Mouse (Mus musculus) limb, embryonic 15.5 days (tissue): Measurements from ENCODE around the gene Ttc9. TPM values are rescaled to one million over a fixed set of nuclear protein-coding genes. Genes with fewer than 3 reads are reported as not detected.

ENCODE experiments used
- ATAC-seq: fragments of 200-750 bp; cut with Nextera tagmentation; 2 replicates; pipeline ENCODE4 v1.8.0; 2017; ENCODE audit warnings: low read depth, moderate TSS enrichment; ENCODE audit not compliant: insufficient number of reproducible peaks, low FRiP score, low TSS enrichment
- H3K27ac ChIP-seq: fragments of 300-500 bp; sonication (generic); 2 replicates; pipeline ENCODE4 v1.5.1; 2015; ENCODE audit warnings: moderate library complexity, mild to moderate bottlenecking, inconsistent platforms
- H3K27me3 ChIP-seq: fragments of 300-500 bp; sonication (generic); 2 replicates; pipeline ENCODE4 v1.6.1; 2015; ENCODE audit warnings: inconsistent platforms
- H3K36me3 ChIP-seq: fragments of 300-500 bp; sonication (generic); 2 replicates; pipeline ENCODE4 v1.6.1; 2015; ENCODE audit warnings: inconsistent platforms
- H3K4me1 ChIP-seq: fragments of 300-500 bp; sonication (generic); 2 replicates; pipeline ENCODE4 v1.6.1; 2015; ENCODE audit warnings: inconsistent platforms
- H3K4me2 ChIP-seq: fragments of 300-500 bp; sonication (generic); 2 replicates; pipeline ENCODE4 v1.6.1; 2015; ENCODE audit warnings: mild to moderate bottlenecking, inconsistent platforms
- H3K4me3 ChIP-seq: fragments of 300-500 bp; sonication (generic); 2 replicates; pipeline ENCODE4 v1.5.1; 2015; ENCODE audit warnings: mild to moderate bottlenecking, inconsistent platforms
- H3K9ac ChIP-seq: fragments of 300-500 bp; sonication (generic); 2 replicates; pipeline ENCODE4 v1.6.1; 2015; ENCODE audit warnings: inconsistent platforms
- H3K9me3 ChIP-seq: fragments of 300-500 bp; sonication (generic); 2 replicates; pipeline ENCODE4 v1.6.1; 2016; ENCODE audit warnings: inconsistent platforms
- WGBS: fragments of 180-500 bp; shearing (Covaris S2); methylation state at CpG from one replicate; pipeline ENCODE4 v1.1.7; 2015; 5-methylcytosine and 5-hydroxymethylcytosine counted together
- polyA plus RNA-seq: library from polyadenylated mRNA; unstranded; fragments of >200 nt; fragmentation: Nextera tagmentation; extraction: Ambion mirVana; gene quantifications from 2 replicates; pipeline ENCODE4 v1.2.1, GENCODE M21; 2015

The Ttc9 gene
- 2.4 and 3.5 TPM in 2 replicates for polyA plus RNA-seq

DNA sequence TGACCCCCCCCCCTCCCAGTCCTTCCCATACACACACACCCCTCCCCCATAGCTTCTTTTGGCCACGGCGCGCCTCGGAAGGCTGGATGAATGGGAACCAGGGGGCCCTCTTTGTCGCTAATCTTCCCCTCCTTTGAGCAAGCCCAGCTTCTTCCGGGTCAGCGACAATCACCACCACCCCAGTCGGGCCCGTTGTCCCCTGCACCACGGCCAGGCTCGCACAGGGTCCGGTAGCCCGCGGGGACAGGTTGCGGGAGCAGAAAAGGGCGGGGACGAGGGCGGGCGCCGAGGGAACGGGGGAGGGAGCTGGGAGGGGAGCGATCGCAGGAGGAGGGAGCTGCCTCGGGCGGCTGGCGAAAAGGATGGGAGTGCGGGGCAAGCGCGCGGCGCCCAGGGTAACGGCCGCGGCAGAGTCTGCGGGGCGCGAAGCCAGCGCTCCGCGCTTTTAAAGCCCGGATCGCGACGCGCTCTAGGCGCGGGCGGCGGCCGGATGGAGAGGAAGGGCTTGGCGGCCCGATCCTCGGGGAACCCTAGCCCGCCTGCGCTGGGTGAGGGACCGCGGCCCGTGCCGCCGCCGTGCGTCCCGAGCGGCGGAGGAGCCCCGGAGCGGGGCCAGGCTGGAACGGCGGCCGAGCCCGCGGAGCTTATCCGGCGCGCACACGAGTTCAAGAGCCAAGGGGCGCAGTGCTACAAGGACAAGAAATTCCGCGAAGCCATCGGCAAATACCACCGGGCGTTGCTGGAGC is at the start of gene Ttc9:
Ttc9 (plus strand) TSS at position 335 of the 746 bp plus-strand sequence.
- peak within 1 kb of the TSS; percentile 96 for H3K4me2 ChIP-seq
- 0% methylated on average over 77 of the region's 82 CpGs for whole genome bisulfite sequencing

DNA sequence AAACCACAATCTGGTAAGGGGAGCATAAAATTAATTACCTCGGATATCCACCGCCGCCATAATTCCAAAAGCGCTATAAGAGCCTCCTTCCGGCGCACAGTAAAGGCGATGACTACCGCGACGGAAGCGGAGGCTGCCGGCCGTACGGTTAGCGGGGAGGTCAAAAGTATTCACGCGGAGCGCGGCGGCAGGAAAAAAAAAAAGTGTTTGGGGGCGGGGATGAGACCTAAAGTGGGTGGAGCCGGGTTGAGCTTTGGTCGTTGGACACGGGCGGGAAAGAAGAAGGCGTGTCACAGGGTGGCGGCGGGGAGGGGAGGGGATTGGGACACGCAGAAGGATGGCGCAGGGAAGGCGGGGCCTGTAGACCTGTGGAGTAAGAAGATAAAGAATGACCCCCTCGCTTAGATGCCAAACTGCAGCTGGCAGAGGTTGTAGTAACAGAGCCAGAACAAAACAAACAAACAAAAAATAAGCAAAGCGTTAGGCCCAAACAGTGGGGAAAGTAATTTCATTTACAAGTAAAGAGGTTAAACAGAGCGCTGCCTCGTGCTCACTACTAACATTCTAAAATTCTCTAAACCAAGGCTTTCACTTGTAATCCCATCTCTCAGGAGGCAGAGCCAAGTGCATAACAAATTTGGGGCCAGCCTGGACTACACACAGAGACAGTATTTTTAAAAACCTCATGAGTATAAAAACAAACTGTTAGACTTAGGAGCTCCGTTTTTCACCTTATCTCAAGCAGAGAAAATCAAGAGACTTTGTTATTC is 36.0 kb upstream of the Ttc9 start, which contains the start of gene Med6:
Med6 (minus strand) TSS at position 107 of the 770 bp plus-strand sequence.
- Histone ChIP-seq H3K36me3 (peaks cover 9% of the 10 kb centered on the region), H3K27ac (peak within 1 kb of the TSS; percentile 68)
- WGBS: 3% methylated on average over 36 of the region's 36 CpGs

More for the DNA sequence above, at the start of gene Ttc9:
- Histone ChIP-seq H3K27ac (no peak within 1 kb of the TSS), H3K27me3 (peaks cover 70% of the 10 kb centered on the region), H3K4me1 (peaks cover 18% of the 10 kb centered on the region), H3K9ac (peak within 1 kb of the TSS; percentile 23; the same call in 1 of the 2 replicates), H3K9me3 (no peaks in the 10 kb centered on the region), H3K4me3 (peak within 1 kb of the TSS; percentile 57), H3K36me3 (no peaks in the 10 kb centered on the region)
- ATAC-seq: 0 out of 2 replicates have a peak, but pooled peaks have one; percentile 44

DNA sequence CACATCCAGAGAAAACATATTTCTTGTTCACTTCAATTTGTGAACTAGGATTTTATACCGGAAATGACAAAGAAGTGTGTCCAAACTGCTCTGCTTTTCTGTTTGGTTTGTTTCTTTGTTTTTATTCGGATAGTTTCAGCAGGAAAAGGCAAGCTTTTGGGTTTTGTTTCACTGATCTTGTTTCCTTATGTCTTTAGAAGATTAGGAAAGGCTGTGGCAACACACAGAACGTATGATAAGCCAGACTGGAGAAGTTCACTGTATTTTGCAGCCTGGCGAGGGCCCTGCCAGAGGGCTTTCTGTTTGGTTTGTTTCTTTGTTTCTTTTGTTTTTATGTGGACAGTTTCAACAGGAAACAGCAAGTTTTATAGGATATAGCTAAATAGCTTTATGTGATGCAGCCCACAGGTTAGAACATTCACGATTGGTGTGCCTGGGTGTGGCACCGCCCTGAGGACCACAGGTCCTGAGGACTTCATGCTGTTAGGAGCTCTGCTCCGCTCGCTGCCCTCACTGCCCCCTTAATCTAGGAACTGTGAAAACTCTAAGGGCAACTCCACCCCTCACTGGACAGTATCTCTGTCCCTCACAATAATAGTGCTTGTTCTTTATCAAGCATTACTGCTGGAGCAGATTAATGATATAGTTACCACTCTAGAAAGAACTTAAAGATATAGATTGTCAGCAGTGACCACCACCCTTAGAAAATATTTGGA is 34.3 kb upstream of the Ttc9 start:
- no peak overlapping the region for H3K4me2 ChIP-seq
- H3K36me3 ChIP-seq: no peaks in the 10 kb centered on the region
- H3K4me1 ChIP-seq: peaks cover 3% of the 10 kb centered on the region; the same call in 1 of the 2 replicates
- no peak for ATAC-seq
- no peak overlapping the region for H3K27ac ChIP-seq
- H3K4me3 ChIP-seq: no peak overlapping the region
- no peak overlapping the region for H3K9ac ChIP-seq
- H3K27me3 ChIP-seq: 0 out of 2 replicates have a peak, but pooled peaks cover 4% of the 10 kb centered on the region
- 77% methylated on average over 8 of the region's 8 CpGs for WGBS
- H3K9me3 ChIP-seq: no peaks in the 10 kb centered on the region

More for the DNA sequence above, 36.0 kb upstream of the Ttc9 start, which contains the start of gene Med6:
- H3K9me3 ChIP-seq: no peaks in the 10 kb centered on the region
- H3K4me2 ChIP-seq: peak within 1 kb of the TSS; percentile 50
- H3K4me3 ChIP-seq: peak within 1 kb of the TSS; percentile 62
- H3K4me1 ChIP-seq: peaks cover 3% of the 10 kb centered on the region; the same call in 1 of the 2 replicates
- H3K27me3 ChIP-seq: no peaks in the 10 kb centered on the region
- ATAC-seq: peak; percentile 98
- H3K9ac ChIP-seq: peak within 1 kb of the TSS; percentile 44

DNA sequence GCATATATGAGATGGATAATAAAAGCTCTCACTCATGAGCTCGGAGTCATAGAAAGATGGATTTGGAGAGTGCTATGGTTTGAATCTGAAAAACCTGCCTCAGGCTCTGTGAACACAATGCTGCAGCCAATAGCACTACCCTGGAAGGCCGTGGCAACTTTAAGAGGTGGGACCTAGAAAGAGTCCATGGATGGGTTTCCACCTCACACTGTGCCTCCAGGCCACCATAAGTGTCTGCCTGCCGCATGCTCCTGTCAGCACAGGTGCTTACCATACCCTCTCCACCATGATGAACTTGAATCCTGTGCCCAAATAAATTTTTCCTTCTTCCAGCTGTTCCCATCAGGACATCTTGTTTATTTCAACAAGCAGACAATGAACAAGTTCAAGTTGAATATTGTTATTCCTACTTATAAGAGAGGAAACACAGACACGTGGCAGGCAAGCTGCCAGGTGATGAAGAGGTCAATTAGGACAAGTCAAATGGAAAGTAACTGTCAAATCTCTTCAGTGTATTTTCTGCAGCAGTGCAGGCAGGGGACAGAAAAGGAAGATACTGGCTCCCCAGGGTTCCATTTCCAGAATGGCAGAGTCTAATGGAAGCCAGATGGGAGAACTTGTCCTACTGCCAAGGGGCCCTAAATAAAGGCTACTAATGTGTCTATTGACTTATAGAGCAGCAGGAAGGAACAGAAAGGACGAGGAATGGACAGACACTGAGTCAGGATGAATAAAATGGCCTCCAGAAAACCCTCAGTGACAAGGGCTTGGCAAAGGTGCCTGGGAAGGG is 25.9 kb upstream of the Ttc9 start:
- H3K4me3 ChIP-seq: no peak overlapping the region
- no peak overlapping the region for H3K9ac ChIP-seq
- no peaks in the 10 kb centered on the region for H3K4me1 ChIP-seq
- H3K27me3 ChIP-seq: peaks cover 3% of the 10 kb centered on the region; the same call in 1 of the 2 replicates
- H3K9me3 ChIP-seq: no peaks in the 10 kb centered on the region
- no peak for ATAC-seq
- 52% methylated on average over 5 of the region's 5 CpGs for WGBS
- no peak overlapping the region for H3K27ac ChIP-seq
- H3K36me3 ChIP-seq: no peaks in the 10 kb centered on the region
- no peak overlapping the region for H3K4me2 ChIP-seq

DNA sequence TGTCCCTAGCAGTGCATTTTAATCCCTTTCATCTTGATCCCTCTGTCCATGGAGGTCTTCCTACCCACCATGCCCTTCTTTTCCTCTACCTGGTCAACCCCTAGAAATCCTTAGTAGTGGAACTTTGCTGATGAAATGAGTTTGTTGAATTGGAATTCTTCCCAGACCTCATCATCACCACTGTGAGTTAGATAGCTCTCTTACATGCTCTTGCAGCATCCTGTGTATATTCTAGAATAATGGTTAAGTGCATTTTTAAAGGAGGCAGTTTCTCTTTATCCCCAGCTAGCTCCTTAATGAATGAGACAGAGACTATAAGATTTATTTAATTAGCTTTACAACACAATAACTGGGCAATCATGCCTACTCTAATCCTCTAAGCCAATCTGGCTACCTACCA is 21.6 kb upstream of the Ttc9 start:
- Histone ChIP-seq H3K4me3 (no peak overlapping the region), H3K4me2 (no peak overlapping the region), H3K27ac (no peak overlapping the region), H3K9ac (no peak overlapping the region), H3K27me3 (0 out of 2 replicates have a peak, but pooled peaks cover 3% of the 10 kb centered on the region), H3K36me3 (no peaks in the 10 kb centered on the region), H3K4me1 (no peaks in the 10 kb centered on the region), H3K9me3 (no peaks in the 10 kb centered on the region)
- ATAC-seq: no peak

DNA sequence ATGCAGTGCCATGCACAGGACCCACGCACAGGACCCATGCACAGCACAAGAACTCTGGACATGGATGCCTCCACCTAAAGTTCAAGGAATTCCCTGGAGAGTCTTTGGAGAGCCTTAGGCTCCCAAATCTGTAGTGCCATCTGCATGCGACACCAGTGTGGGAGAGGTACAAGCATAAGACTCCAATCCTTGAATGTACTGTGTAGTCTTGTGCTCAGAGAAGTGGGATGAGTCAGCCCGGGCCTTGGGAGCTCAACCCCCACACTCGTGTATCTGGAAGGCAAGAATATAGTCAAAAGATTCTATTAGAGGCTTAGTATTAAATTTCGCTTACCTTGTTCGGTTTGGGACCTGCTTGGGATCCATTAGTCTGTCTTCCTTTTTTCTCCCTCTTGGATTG is 15.2 kb upstream of the Ttc9 start:
- 77% methylated on average over 6 of the region's 6 CpGs for WGBS
- Histone ChIP-seq H3K36me3 (no peaks in the 10 kb centered on the region), H3K4me1 (no peaks in the 10 kb centered on the region), H3K9ac (no peak overlapping the region), H3K4me2 (no peak overlapping the region), H3K9me3 (no peaks in the 10 kb centered on the region), H3K27me3 (0 out of 2 replicates have a peak, but pooled peaks cover 3% of the 10 kb centered on the region), H3K4me3 (no peak overlapping the region), H3K27ac (no peak overlapping the region)
- ATAC-seq: no peak

DNA sequence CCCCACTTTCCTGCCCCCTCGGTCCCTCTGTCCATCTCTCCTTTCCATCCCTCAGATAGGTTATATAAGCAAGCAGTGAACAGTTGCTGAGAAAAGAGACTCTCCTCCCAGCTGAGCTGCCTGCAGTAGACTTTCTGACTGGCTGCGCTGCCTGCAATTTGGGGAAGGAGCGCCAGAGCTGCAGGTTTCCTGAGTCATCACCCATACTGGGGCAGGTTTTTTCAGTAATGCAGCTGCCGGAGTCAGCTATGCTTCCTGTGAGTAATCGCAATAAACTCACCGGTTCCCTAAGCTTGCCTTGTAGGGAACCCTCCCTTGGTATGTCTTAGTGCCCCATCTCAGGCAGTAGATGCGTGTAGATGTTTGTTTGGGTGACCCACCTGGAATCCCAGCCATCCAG is 14.1 kb upstream of the Ttc9 start:
- 61% methylated on average over 7 of the region's 7 CpGs for WGBS
- Histone ChIP-seq H3K4me3 (no peak overlapping the region), H3K27ac (no peak overlapping the region), H3K27me3 (no peaks in the 10 kb centered on the region), H3K36me3 (no peaks in the 10 kb centered on the region), H3K9me3 (no peaks in the 10 kb centered on the region), H3K4me1 (no peaks in the 10 kb centered on the region), H3K9ac (no peak overlapping the region), H3K4me2 (no peak overlapping the region)
- no peak for ATAC-seq

DNA sequence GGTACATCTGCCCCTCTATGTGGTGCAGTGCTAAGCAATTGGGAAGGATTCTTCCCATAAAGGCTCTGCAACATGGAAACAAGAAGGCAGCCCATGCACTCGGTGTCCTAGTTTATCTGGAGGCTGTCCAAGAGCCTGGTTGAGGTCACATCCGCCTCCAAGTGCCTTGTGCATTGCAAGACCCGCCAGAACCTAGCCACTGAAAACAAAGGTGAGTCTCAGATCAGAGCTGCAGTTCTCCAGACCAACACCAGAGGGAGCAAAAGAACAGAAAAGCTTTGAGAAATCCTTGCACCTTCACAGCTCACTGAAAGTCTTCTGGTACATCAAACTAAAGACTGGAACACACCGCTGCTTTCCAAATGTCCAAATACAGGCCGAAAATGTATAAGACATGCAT is 11.7 kb upstream of the Ttc9 start:
- Histone ChIP-seq H3K27me3 (0 out of 2 replicates have a peak, but pooled peaks cover 2% of the 10 kb centered on the region), H3K36me3 (no peaks in the 10 kb centered on the region), H3K9me3 (no peaks in the 10 kb centered on the region), H3K4me1 (no peaks in the 10 kb centered on the region), H3K4me2 (no peak overlapping the region), H3K27ac (no peak overlapping the region), H3K9ac (no peak overlapping the region), H3K4me3 (no peak overlapping the region)
- no peak for ATAC-seq
- WGBS: 18% methylated on average over 5 of the region's 5 CpGs

DNA sequence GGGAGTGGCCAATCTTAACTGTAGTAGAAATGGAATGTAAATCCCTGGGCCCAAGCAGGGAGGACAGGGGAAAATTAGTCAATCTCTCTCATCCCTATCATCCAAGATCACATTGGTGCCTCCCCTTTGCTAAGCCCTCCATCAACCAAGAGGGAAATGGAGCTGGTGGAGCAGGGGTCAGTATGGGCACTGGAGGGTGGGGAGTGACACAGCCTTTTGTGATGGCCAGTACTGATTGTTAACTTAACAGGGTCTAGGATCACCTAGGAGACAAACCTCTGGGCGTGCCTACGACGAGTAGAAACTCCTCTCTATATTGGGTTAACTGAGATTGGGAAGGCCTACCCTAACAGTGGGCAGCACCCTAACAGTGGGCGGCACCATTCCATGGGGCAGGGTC is 7.7 kb upstream of the Ttc9 start:
- WGBS: 79% methylated on average over 4 of the region's 4 CpGs
- H3K27ac ChIP-seq: no peak overlapping the region
- no peak overlapping the region for H3K4me3 ChIP-seq
- no peak for ATAC-seq
- H3K4me1 ChIP-seq: no peaks in the 10 kb centered on the region
- H3K9ac ChIP-seq: no peak overlapping the region
- no peak overlapping the region for H3K4me2 ChIP-seq
- H3K36me3 ChIP-seq: no peaks in the 10 kb centered on the region
- H3K27me3 ChIP-seq: peaks cover 19% of the 10 kb centered on the region
- no peaks in the 10 kb centered on the region for H3K9me3 ChIP-seq

DNA sequence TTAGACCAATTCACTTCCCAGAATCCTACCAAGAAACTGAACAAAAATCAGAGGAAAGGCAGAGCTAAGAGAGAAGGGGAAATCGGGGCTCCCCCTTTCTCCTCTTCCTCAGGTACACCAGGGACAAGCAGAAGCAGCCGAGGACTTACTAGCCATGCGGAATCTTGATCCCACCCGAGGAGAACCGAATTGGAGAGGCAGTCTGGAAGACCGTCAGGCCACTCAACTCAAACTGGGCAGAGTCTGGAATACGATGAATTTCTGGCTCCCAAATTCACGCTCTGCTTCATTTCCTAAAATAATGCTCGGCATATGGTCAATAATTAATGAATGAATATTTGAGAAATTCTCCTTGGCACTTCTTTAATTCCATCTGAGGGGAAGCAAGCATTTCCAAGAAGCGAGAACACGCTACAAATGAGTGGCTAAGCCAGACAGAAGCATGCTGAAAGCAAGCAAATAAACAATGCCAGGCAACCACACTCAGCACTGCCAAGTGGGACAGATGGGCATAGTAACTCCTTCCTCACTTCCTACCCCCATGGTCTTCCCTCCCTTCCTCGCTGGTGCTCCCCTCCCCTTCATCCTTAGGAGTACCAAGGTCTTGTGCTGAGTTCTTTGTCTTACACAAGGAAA is 4.7 kb upstream of the Ttc9 start:
- no peaks in the 10 kb centered on the region for H3K36me3 ChIP-seq

DNA sequence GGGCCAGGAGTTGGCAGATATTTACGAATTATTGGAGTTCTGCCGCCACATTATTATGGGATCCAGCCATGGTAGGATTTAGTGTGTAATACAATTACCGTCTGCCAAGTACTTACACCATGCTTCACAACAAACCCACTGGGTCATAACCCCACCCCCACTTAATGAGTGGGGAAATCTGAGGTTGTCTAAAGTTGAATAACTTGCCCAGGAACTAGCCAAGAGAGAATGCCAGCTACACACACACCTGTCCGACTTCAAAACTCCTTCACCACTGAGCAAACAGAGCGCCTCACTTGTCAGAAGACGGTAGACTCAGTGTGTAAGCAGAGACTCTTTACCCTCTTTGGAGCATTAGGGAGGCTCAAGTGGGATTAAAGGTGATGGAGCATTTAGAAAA is 3.6 kb upstream of the Ttc9 start:
- H3K9me3 ChIP-seq: no peaks in the 10 kb centered on the region
- H3K4me3 ChIP-seq: no peak overlapping the region
- WGBS: 72% methylated on average over 6 of the region's 6 CpGs
- H3K4me2 ChIP-seq: no peak overlapping the region
- ATAC-seq: no peak
- H3K27me3 ChIP-seq: peaks cover 58% of the 10 kb centered on the region
- no peaks in the 10 kb centered on the region for H3K36me3 ChIP-seq
- peaks cover 18% of the 10 kb centered on the region for H3K4me1 ChIP-seq
- no peak overlapping the region for H3K27ac ChIP-seq
- H3K9ac ChIP-seq: no peak overlapping the region

More for the DNA sequence above, 4.7 kb upstream of the Ttc9 start:
- H3K27me3 ChIP-seq: peaks cover 47% of the 10 kb centered on the region
- H3K27ac ChIP-seq: no peak overlapping the region
- no peak overlapping the region for H3K9ac ChIP-seq
- WGBS: 73% methylated on average over 12 of the region's 12 CpGs
- no peak overlapping the region for H3K4me2 ChIP-seq
- H3K4me1 ChIP-seq: peaks cover 10% of the 10 kb centered on the region
- H3K4me3 ChIP-seq: no peak overlapping the region
- no peaks in the 10 kb centered on the region for H3K9me3 ChIP-seq
- ATAC-seq: no peak
